Mouse (Mus musculus) CH12.LX (cell line): ENCODE results near the gene Glt1d1.

Experiments
- CTCF ChIP-seq, 2 experiments: IDR thresholded peaks in 1 of 2; conservative IDR thresholded peaks in 1 of 2; 2 replicates each; pipeline ENCODE4 v1.5.1; 2011 to 2012; ENCODE audit warnings: low read depth in 2 of 2, low read length in 2 of 2, improper control_type of control experiment in 1 of 2, inconsistent platforms in 1 of 2, mild to moderate bottlenecking in 1 of 2, moderate library complexity in 1 of 2
- EP300 ChIP-seq: IDR thresholded peaks from 2 replicates; pipeline ENCODE4 v1.6.1; 2011; ENCODE audit warnings: low read length, improper control_type of control experiment
- ETS1 ChIP-seq: conservative IDR thresholded peaks from 2 replicates; pipeline ENCODE4 v1.6.1; 2012; ENCODE audit warnings: low read depth, mild to moderate bottlenecking, inconsistent platforms, low read length, improper control_type of control experiment, moderate library complexity
- MAFK ChIP-seq: IDR thresholded peaks from 2 replicates; pipeline ENCODE4 v1.6.1; 2011; ENCODE audit warnings: low read length, improper control_type of control experiment; ENCODE audit not compliant: insufficient replicate concordance
- SIN3A ChIP-seq: IDR thresholded peaks from 2 replicates; pipeline ENCODE4 v1.6.1; 2012; ENCODE audit warnings: low read length, improper control_type of control experiment, inconsistent platforms
- TBP ChIP-seq: conservative IDR thresholded peaks from 2 replicates; pipeline ENCODE4 v1.6.1; 2011; ENCODE audit warnings: low read depth, low read length, improper control_type of control experiment
- USF1 ChIP-seq: IDR thresholded peaks from 2 replicates; pipeline ENCODE4 v1.6.1; 2014; ENCODE audit warnings: low read depth, mild to moderate bottlenecking, inconsistent platforms, low read length, improper control_type of control experiment
- ZC3H11A ChIP-seq: IDR thresholded peaks from 2 replicates; pipeline ENCODE4 v1.6.1; 2012; ENCODE audit warnings: low read depth, mild to moderate bottlenecking, inconsistent platforms, low read length, improper control_type of control experiment

DNA sequence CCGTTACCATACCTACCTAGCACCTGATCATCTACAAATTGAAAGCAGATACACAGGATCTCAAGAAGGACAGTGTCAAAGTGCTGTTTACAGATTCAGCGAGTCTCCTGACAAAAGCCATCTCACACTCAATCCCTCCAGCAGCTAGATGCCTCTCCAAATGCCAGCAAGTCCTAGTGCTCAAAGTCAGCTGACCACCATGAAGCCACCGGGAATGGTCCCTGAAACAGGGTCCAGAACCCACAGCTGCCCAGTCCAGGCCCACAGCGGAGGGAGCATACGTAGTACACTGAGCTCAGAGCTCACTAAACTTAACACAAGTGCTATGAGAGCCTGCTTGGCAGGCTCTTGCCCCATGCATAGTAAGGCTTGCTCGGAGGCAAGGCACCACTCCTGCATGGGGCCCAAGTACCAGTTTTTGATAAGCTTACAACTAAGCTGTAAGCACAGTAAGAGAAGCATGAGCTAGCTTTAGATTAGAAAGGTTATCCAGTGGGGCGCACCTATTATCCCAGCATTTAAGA is 22.8 kb upstream of the Glt1d1 start:
- TF ChIP-seq ZC3H11A (no peak), CTCF (conservative IDR thresholded peaks at IDR 0.05 in 1 of 2, IDR thresholded peaks at IDR 0.05 in 1 of 2; ENCODE audit: low read depth in 2 of 2, low read length in 2 of 2) (no peak), EP300 (no peak), USF1 (no peak), SIN3A (no peak), MAFK (no peak), TBP (no peak), ETS1 (no peak)
